Mouse (Mus musculus) ES-Bruce4 (cell line): Measurements from ENCODE around the gene Tbck.

ENCODE experiments used
- CTCF ChIP-seq: IDR thresholded peaks from one replicate; pipeline ENCODE4 v1.8.1; 2011; ENCODE audit warnings: low read depth, low read length
- POLR2A ChIP-seq: IDR thresholded peaks from one replicate; pipeline ENCODE4 v1.8.1; 2011; ENCODE audit warnings: low read length; ENCODE audit not compliant: insufficient read depth

DNA sequence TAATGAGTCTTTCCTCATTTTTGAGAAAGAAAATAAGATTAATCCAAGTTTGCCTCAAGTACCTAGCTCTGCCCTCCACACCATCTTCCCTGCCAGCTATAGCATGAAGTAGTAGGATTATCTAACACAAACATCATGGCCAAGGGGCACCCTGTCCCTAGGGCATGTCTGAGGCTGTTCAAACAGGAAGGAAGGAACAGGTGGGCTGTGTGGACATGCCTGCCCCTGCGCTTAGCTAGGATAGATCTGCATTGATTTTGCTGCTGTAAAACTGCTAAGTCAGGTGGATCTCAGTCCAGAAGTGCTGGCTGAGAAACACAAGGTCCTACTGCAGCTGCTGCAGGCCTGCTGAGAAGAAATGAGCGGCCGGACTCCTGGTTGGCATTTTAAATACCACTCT is 129.2 kb downstream of the Tbck start:
- TF ChIP-seq CTCF (no peak), POLR2A (no peak)
